In the genomic region with DNA sequence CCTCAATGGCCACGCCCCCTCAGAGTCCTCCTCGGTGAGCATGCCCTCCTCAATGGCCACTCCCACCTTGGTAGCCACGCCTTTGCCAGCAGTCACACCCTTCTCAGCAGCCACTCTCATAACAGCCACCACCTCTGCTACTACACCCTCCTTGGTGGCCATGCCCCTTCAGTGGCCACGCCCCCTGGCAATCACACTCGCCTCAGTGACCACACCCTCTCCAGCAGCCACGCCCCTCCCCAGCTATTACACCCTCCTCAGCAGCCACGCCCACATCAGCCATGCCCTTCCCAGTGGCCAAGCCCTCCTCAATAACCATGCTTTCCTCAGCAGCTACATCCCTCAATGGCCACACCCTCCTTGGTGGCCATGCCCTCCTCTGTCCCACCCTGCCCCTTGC, we compare ENCODE assay signal across 13 mouse cellular contexts.
DNase-seq lines count a peak whose midpoint lies in the region; ATAC-seq lines count a peak whose summit lies in the region.
"Had no signal": no experiment of that assay in that cellular context is flagged by ENCODE, and none has a peak within 500 bp of the region (broad histone marks: within the 10 kb centered on the region; RNA-seq: fewer than 3 reads in every experiment).

No protein-coding gene starts in this region.

- H3K4me1 ChIP-seq in kidney, embryonic 16.5 days (ENCODE audit: insufficient read depth, low read length): peaks cover 18% of the 10 kb centered on the region

- no peak overlapping the region for H3K27ac ChIP-seq in kidney, embryonic 16.5 days (ENCODE audit: low read length)
- H3K27ac ChIP-seq: neural tube, embryonic 15.5 days had no signal

- H3K4me3 ChIP-seq in kidney, embryonic 16.5 days (ENCODE audit: low read length): no peak overlapping the region
- H3K4me3 ChIP-seq: neural tube, embryonic 15.5 days had no signal

- no peaks in the 10 kb centered on the region for H3K27me3 ChIP-seq in kidney, embryonic 16.5 days (ENCODE audit: insufficient read depth, low read length)
- H3K27me3 ChIP-seq: neural tube, embryonic 15.5 days had no signal

- 0 out of 2 replicates have a peak, but pooled peaks have one; percentile 37 for ATAC-seq in kidney, embryonic 16.5 days (ENCODE audit: low FRiP score, low TSS enrichment)
- peak; percentile 95 for ATAC-seq in megakaryocyte-erythroid progenitor cell, adult 5-6 weeks (replicated peaks; ENCODE audit: low FRiP score, low TSS enrichment, poor library complexity, severe bottlenecking)

- intact Hi-C loops in gastrocnemius, postnatal 14 days (cut with DNase I; ENCODE audit: low total_unique reads): no loop called here

- H3K9me3 ChIP-seq in kidney, embryonic 16.5 days (ENCODE audit: low read length): no peaks in the 10 kb centered on the region
- H3K9me3 ChIP-seq: neural tube, embryonic 15.5 days had no signal

- DNase-seq in kidney, postnatal 25 days: no peak
- DNase-seq in MEL-GATA-1-ER (ENCODE audit: extremely low read depth, low read depth) (peak; percentile 6), MN1 (ENCODE audit: low spot score) (no peak)
- DNase-seq in induced T-regulatory cell, adult 2 months (ENCODE audit: low read depth): peak; percentile 30
- DNase-seq in ovary, postnatal 10 days (ENCODE audit: low spot score): no peak
- DNase-seq in gastrocnemius, postnatal 14 days: no peak
- DNase-seq: gastrocnemius, postnatal 36 days; kidney, postnatal 36 days; lung, embryonic 14.5 days; thymus, postnatal 25 days had no signal

- no peak overlapping the region for H3K9ac ChIP-seq in kidney, embryonic 16.5 days (replicated peaks; ENCODE audit: low read length)
- H3K9ac ChIP-seq: lung, embryonic 14.5 days; neural tube, embryonic 15.5 days had no signal

- no peak overlapping the region for H3K4me2 ChIP-seq in kidney, embryonic 16.5 days (replicated peaks; ENCODE audit: low read depth, low read length)
- H3K4me2 ChIP-seq: lung, embryonic 14.5 days; neural tube, embryonic 15.5 days had no signal

- peaks cover 17% of the 10 kb centered on the region for H3K36me3 ChIP-seq in kidney, embryonic 16.5 days (ENCODE audit: insufficient read depth, low read length)

- 45% methylated on average over 7 of the region's 7 CpGs for WGBS in kidney, embryonic 16.5 days

Comparison
In these comparisons a context has a peak if more than half of its experiments do, and no peak if none do; other contexts are left out.
1. DNase-seq: peak in MEL-GATA-1-ER (single experiment) and induced T-regulatory cell, adult 2 months (single experiment); none in kidney, postnatal 25 days (0 of 2), ovary, postnatal 10 days (single experiment), gastrocnemius, postnatal 14 days (single experiment) and MN1 (single experiment).